Mouse (Mus musculus): ENCODE data around the gene Ddx39b. TPM values are rescaled to one million over a fixed set of nuclear protein-coding genes. Genes with fewer than 3 reads are reported as not detected.
A peak's percentile ranks its signal among the peaks of the same experiment; 100 is the strongest.
"Not testable (repeated sequence)": the region's sequence is repeated elsewhere in the genome, so short reads cannot be mapped to it uniquely, and the experiment has no call there.

Gene Ddx39b
- total RNA-seq, 2 experiments from 2014 or later, result 195 to 213 TPM

DNA sequence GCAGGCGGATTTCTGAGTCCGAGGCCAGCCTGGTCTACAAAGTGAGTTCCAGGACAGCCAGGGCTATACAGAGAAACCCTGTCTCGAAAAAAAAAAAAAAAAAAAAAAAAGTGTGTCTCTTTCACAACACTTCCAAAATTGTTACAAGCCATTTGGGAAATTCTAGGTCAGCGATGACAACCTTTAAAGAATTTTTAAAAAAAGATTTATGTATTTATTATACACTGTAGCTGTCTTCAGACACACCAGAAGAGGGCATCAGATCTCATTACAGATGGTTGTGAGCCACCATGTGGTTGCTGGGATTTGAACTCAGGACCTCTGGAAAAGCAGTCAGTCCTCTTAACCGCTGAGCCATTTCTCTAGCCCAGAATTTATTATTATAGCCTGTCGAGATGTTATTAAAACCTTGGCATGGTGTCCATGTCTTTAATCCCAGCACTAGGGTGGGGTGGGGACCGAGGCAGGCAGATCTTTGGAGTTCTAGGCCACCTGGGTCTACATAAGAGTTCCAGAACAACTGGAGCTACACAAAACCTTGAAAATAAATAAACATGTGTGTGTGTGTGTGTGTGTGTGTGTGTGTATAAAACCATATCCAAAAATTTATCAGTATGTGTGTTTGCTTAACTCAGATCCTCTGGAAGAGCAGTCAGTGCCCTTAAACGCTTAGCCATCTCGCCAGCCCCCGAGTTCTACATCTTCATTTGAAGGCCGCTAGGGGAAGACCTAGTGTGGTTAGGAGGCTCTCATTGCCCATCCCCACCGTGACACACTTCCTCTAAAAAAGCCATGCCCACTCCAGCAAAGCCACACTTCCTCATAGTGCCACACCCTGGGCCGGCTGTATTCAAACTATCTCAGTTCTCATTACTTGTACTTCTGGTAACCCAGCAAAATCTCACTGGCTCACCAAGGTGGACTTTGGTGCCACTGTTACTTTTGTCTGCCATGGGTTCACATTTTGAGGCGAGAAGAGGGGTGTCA, 17.2 kb downstream of the Ddx39b start:
- DNase-seq (ENCODE audit: low spot score in 2 of 2), result peak in 1 of 2 experiments; percentile 49

DNA sequence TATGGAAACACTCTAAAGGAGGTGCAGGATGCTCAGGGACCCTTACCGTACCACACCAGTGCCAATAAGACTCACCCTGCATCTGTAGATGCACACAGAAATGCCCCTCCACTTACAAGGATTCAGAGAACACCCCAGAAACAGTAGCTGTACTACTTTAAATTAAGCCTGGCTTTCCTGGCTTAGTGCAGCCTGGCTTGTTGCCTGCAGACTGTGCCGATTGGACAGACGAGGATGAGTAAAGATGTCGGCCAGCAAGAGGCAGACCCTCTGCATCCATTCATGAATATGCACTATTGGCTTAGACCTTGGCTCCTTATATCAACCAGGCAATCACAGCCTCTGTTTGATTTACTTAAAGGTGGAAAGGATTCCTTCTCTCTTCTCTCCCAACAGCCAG, 18.1 kb downstream of the Ddx39b start:
- no peak for DNase-seq (ENCODE audit: low spot score in 2 of 2)

DNA sequence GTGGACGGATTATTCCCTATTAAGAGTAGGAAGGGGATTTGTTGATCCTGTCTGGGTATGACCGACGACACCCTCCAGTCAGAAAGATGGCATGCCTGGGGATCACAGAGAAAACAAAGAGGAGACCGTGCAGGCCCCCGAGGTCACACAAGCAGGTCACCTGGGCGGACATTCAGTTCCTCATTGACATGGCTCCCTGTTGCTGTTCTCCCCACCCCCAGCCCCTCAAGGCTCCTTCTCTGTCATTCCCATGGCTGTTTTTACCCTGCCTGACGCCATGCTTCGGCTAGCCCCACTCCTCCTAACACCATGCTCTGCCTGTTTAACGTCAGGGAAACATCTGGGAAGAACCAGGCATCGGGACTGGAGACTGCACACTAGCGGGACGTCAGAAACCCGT, 20.1 kb downstream of the Ddx39b start:
- DNase-seq (ENCODE audit: low spot score in 2 of 2), result no peak

DNA sequence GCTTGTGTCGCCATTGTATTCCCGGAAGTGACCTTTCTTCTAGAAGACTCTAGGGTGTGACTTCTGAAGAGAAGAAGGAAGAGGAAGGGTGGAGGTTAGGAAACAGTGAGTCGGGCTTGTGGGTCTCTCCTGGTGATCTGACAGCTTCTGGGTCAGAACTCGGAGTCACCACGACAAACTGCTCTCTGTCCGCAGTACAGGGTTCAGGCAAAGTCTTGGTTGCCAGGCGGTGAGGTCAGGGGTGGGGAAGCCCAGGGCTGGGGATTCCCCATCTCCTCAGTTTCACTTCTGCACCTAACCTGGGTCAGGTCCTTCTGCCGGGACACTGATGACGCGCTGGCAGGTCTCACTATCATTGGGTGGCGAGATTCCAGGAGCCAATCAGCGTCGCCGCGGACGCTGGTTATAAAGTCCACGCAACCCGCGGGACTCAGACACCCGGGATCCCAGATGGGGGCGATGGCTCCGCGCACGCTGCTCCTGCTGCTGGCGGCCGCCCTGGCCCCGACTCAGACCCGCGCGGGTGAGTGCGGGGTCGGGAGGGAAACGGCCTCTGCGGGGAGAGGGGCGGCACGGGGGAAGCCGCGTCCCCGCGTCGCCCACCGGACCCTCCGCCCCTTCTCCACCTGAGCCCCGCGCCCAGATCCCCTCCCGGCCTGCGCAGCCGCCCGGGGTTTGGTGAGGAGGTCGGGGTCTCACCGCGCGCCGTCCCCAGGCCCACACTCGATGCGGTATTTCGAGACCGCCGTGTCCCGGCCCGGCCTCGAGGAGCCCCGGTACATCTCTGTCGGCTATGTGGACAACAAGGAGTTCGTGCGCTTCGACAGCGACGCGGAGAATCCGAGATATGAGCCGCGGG, 21.3 kb downstream of the Ddx39b start, which contains the start of gene H2-D1:
H2-D1 (plus strand) TSS at position 67 of the 859 bp plus-strand sequence.
- DNase-seq (ENCODE audit: low spot score in 2 of 2), result peak; percentile 100

DNA sequence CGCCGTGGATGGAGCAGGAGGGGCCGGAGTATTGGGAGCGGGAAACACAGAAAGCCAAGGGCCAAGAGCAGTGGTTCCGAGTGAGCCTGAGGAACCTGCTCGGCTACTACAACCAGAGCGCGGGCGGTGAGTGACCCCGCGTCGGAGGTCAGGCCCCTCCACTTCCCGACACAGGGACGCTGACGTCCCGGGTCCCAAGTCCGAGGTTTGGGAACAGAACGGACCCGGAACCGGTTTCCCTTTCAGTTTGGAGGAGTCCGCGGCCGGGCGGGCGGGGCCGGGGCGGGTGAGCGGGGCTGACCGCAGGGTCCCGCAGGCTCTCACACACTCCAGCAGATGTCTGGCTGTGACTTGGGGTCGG, 22.0 kb downstream of the Ddx39b start:
- DNase-seq (ENCODE audit: low spot score in 2 of 2), result no peak

DNA sequence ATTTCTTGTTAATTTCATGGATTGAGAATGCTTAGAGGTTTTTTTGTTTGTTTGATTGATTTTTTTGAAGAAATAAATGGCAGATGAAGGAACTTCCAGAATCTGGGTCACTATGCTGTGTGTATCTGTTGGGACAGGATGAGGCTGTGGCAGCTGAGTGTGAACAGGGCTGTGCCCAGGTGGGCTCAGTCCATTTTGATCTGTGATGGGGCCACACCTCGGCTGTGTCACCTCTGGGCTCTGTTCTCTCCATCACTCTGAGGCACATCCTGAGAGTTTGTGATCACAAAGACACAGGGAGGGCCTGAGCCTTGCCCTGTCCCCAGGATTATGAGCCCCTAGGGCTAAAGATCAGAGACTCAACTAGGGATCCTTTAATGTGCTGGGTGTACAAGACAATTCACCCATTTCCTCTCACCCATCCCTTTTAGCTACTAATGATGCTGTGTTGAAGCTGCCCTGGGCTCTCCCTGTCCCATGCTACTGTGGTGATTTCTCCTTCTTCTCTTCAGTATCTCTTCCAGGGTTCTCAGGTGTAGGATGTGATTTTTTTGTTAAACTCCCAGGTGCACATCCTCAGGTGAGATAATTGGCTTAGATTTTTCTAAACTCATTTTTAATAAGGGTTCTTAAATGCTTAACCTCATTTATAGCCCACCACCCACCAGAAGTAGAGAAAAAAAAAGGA, 26.0 kb downstream of the Ddx39b start:
- no peak for DNase-seq (ENCODE audit: low spot score in 2 of 2)

DNA sequence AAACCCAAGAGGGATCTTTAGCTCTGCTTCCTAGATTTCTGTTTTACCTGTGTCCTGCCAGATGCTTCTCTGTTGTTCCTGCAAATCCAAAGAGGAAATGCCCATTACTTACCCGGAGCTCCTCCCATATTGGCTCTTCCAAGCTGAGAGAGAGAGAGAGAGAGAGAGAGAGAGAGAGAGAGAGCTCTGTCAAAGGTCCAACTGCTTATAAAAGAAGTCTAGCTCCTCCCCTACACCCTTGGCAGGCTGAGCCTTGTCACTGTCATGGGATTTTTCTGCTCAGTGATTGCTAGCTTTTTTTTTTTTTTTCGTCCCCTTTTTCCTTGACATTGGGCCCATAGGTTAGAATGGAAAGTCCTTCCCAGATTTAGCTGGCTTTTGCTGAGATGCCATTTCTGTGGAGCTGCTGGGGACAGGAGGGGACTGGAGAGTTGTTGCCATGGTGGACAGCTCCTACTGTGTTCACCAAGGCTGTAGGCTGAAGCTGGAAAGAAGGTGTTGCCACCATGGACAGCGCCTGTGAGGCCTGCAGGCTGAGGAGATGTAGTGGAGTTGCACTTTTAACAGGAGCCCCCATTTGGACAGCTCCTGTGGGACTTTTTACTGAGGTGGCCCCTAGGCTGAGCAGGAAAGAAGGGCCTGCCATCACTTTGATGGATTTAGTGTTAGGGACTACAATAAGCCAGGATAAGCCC, 28.3 kb downstream of the Ddx39b start:
- no peak for DNase-seq (ENCODE audit: low spot score in 2 of 2)

DNA sequence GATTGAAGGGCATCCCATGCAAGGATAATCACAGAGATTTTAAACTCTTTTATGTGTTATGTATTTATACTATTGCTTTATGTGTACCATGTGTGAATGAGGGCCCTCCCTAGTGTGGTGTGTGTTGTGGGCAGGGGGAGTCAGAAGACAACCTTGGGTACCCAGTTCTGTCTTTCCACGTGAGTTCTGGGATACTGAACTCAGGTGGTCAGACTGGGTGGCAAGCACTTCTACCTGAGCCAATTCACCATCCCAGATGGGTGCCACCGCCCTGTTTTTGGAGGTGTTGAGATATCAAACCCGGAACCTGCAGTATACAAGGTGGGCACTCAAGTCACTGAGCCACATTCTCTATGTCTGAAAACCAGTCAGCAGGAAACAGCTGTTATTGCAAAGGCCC, 30.7 kb downstream of the Ddx39b start:
- no peak for DNase-seq (ENCODE audit: low spot score in 2 of 2)

DNA sequence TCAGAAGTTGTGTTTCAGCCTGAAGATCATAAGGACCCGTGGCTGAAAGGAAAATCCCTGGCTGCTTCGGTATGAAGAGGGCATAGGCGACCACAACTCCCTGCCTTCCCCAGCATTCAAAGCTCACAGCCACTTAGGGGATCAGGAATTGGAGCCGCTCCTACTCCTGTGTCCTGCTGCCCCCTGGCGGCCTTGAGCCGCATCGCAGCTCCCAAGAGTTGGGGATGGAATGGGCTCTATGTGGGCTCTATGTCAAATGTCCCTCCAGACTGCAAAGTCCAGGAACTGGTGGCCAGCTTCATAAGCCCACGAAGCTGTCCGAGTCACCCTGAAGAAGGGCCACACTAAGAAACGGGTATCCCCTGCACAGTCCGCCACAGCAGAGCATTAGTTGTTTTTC, 33.2 kb downstream of the Ddx39b start:
- DNase-seq (ENCODE audit: low spot score in 2 of 2), result peak; percentile 93 to 98

DNA sequence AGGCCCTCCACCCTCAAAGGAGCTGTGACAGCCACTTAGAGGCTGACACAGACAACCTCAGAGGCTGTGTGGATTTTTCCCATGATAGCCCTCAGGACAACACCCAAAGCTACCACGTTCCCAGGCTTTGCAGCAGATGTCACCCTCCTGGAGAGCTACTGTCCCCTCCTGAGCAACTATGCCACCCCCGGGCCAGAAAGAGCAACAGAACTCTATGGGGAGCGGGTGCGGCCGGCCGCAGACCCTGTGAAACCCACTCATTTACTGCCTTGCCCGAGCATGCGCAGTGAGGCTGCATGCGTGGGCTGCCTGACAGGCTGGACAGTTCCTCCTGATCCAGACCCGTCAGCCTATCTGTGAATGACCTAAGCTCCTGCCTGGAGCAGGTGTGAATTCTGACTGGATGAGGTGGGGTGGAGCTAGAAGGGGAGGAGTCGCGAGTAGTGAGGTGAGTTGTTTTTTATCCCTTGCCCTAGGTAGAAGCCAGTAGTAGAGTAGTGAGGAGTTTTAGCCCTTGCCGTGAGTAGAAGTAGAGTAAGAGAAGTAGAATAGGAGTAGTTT, 34.8 kb downstream of the Ddx39b start:
- DNase-seq (ENCODE audit: low spot score in 2 of 2), result no peak

DNA sequence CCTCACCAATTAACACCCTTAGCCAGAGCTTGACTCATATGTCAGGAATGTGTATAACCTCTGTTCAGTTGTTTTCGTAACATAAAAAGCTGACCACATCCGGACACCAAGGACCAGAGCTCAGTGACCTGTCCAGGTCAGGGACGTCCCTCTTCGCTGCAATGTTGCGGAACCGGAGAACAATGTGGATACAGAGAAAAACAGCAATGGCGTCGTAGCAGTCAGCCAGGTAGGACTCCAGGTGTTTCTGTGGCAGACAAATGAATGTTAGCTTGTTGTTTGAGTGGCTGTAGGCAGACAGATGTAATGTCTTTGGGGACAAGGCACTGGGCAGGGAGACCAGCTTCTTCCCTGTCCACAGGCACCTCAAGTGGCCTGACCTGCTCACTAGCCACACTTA, 36.5 kb downstream of the Ddx39b start:
- DNase-seq (ENCODE audit: low spot score in 2 of 2), result no peak

DNA sequence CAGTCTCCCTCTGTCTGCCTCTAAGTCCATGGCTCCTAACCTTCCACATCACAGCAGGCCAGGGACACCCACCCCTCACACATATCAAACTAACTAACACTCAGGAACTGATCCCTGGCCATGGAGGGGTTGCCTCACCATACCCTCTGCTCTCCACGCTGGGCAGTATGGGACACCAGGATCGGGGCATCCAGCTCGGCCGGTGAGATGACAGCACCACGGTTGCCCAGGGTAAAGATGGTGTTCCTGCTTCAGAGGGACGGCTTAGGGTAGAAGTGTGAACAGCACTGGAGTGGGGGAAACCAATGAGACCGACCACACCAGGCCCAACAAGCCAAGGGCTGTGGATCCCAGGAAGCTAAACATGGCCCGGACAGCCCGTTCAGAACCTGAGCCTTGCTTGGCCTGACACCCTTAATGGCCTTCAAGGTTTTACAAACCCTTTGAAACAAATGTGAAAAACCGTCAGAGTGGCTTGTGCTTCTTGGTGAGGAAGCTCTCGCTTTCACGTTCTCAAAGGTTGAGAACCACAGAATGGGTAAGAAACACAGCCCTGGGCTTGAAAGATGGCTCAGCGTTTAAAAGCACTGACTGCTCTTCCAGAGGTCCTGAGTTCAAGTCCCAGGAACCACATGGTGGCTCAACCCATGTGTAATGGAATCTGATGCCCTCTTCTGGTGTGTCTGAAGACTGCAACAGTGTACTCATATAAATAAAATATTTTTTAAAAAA, 37.6 kb downstream of the Ddx39b start:
- DNase-seq (ENCODE audit: low spot score in 2 of 2), result no peak

DNA sequence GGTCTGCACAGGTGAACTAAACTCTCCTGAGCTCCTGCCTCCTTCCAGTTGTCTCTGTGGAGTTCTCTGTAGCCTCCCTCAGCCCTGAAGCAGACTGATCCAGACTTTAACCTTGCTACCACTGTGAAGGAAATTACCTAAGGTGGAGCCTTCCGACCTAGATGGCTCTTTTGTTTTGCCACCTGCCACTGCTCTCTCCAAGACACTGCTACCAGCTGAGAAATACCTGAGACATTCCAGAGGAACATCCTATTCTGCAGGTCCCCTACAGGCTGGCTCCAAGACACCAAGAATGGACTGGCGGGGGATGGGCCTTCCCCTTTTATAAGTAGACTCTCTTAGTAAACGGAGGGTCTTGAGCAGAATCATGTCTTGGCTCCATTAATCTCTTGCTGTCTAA, 38.7 kb downstream of the Ddx39b start:
- DNase-seq (ENCODE audit: low spot score in 2 of 2), result no peak

DNA sequence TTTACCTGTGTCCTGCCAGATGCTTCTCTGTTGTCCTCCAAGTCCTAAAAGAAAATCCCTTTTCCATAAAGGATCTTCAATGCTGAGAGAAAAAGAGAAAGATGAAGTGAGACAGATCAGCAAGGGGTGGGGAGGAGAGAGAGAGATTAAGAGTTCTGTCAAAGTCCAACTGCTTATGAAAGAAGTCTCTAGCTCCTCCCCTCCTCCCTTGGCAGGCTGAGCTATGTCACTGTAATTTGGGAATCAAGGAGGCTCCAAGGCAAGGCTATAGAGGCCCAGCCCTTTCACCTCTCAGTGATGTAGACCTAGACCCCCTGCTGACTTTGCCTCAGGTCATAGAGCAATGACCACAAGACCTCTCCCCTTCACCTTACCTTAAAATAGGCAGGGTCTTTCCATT, 43.9 kb downstream of the Ddx39b start:
- DNase-seq (ENCODE audit: low spot score in 2 of 2), result no peak

DNA sequence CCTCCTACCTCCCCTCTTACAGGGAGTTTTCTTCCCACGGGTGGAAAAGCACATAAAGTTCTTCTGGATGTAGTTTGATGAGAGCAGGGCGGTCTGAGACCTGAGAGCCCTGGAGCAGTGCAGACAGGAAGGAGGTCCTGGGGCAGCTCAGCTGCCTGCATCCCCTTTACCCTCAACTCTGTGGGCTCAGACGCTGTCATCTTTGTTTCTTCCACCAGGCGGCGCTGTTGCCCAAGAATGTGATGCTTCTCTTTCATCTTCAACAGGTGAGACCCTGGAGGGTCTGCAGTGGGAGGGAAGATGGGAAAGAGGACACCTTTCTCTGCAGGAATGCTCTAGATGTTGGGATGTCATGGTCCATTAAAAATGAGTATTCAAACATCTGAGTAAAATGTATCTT, 54.2 kb downstream of the Ddx39b start:
- DNase-seq (ENCODE audit: low spot score in 2 of 2), result peak; percentile 76 to 81

DNA sequence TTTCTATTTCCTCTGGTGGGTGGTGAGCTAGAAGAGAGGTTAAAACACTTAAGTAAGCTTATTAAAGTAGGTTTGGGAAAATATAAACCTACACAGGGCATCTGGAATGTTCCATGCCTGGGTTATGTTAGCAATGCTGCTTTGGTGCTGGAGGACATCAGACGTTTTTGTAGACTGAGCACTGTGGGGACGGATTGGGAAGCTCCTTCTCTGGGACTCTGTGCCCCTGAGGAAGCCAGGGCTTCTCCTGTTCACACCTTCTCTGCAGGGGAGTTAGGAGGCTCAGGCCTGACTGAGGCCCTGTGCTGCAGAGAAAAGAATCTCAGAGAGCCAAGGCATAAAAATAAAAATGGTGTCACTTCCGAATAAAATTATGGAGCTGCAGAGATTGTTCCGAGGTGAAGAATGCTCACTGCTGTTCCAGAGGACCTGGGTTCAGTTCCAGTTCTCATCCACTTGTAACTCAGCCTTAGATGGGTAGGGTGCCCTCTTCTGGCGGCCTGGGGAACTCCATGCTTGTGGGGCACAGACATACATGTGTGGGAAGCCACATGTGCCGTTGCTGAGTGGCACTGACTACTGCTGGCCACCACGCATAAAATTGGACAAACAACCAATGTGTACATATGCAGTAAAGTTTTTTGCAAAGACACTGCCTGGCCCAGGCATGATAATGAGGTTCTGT, 58.9 kb downstream of the Ddx39b start:
- DNase-seq (ENCODE audit: low spot score in 2 of 2), result not testable (repeated sequence)

DNA sequence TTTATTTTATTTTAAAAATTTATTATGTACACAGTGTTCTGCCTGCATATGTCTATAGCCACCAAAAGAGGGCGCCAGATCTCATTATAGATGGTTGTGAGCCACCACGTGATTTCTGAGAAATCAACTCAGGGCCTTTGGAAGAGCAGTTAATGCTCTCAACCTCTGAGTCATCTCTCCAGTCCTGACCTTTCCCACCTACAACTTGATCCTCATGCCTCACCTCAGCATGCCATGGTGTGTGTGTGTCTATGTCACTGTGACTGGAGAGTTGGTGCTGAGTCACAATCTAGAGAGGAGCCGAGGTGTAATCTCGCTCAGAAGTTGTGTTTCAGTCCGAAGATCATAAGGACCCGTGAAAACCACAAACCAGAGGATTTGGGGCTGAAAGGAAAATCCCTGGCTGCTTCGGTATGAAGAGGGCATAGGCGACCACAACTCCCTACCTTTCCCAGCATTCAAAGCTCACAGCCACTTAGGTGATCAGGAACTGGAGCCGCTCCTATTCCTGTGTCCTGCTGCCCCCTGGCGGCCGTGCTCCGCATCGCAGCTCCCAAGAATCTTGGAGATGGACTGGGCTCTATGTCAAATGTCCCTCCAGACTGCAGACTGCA, 60.2 kb downstream of the Ddx39b start:
- DNase-seq (ENCODE audit: low spot score in 2 of 2), result peak; percentile 100

DNA sequence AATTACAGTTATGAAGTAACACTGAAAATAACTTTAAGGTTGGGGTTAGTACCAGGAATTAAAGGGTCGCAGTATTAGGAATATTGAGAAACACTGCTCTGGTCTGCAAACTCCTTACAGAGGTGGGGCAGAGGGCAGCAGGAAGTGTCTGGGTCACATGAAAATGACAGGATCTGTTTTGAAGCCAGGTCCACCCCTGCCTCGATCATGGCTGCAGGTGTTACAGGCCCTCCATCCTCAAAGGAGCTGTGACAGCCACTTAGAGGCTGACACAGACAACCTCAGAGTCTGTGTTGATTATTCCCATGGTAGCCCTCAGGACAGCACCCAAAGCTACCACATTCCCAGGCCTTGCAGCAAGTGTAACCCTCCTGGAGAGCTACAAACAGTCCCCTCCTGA, 61.7 kb downstream of the Ddx39b start:
- no peak for DNase-seq (ENCODE audit: low spot score in 2 of 2)

Measured in adrenal gland, adult 18-20 months (tissue).